Mouse (Mus musculus): ENCODE results near the gene 1700057G04Rik. TPM values are rescaled to one million over a fixed set of nuclear protein-coding genes. Genes with fewer than 3 reads are reported as not detected.

1700057G04Rik gene
- polyA plus RNA-seq, 1 experiment from 2014 or later, result not detected

DNA sequence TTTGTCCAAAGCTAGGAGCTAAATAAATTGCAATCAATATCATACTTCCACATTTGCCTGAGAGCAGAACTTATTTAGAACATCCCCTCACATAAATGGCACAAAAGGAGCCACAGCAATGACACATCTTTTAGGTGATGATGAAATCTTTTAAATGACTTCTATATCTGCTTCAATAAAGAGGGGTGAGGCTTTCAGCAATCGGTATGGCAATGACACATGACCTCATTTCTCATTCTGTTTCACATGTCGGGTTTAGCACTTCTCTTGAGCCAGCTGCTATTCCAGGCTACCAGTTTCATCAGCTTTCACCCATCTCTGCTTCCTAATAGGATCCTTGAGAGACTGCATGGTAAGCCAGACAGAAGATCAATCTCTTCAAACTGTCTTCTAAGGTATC, 54.3 kb downstream of the 1700057G04Rik start:
- H3K4me1 ChIP-seq (ENCODE audit: control insufficient read depth, insufficient read depth, low read length), result no peaks in the 10 kb centered on the region
- H3K27me3 ChIP-seq (ENCODE audit: control insufficient read depth, insufficient read depth, low read length), result no peaks in the 10 kb centered on the region
- no peaks in the 10 kb centered on the region for H3K9me3 ChIP-seq (ENCODE audit: control insufficient read depth, low read length)
- no peak overlapping the region for H3K4me2 ChIP-seq (ENCODE audit: low read length)
- no peak overlapping the region for H3K9ac ChIP-seq (replicated peaks; ENCODE audit: low read length)
- 92% methylated on average over 2 of the region's 2 CpGs for WGBS
- DNase-seq (no peak), ATAC-seq (ENCODE audit: low FRiP score, low TSS enrichment) (no peak)
- H3K27ac ChIP-seq (replicated peaks; ENCODE audit: low read depth, low read length), result no peak overlapping the region
- H3K36me3 ChIP-seq (ENCODE audit: control insufficient read depth, insufficient read depth, low read length), result no peaks in the 10 kb centered on the region
- H3K4me3 ChIP-seq (replicated peaks; ENCODE audit: low read depth, low read length), result no peak overlapping the region

DNA sequence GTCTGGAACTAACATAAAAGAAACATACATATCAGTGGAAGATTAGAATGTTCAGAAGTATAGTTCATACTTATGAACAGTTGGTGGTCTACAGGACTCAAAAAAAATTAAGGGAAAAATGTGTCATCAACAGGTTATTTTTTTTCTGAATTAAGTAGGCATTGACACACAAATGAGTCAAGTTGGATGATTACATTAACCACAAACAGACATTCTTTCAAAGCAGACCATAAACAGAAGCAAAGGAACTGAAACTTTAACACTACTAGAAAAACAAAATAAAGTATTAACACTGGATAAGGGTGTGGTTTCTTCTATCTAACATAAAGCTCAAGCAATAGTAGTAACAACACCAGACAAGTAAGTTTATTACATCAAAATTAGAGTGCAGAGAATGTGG, 59.7 kb downstream of the 1700057G04Rik start:
- H3K27ac ChIP-seq (replicated peaks; ENCODE audit: low read depth, low read length), result no peak overlapping the region
- H3K27me3 ChIP-seq (ENCODE audit: control insufficient read depth, insufficient read depth, low read length), result no peaks in the 10 kb centered on the region
- H3K36me3 ChIP-seq (ENCODE audit: control insufficient read depth, insufficient read depth, low read length), result no peaks in the 10 kb centered on the region
- H3K4me1 ChIP-seq (ENCODE audit: control insufficient read depth, insufficient read depth, low read length), result no peaks in the 10 kb centered on the region
- ATAC-seq (ENCODE audit: low FRiP score, low TSS enrichment), result no peak
- no peak overlapping the region for H3K4me3 ChIP-seq (replicated peaks; ENCODE audit: low read depth, low read length)
- no peak for DNase-seq
- no peak overlapping the region for H3K4me2 ChIP-seq (ENCODE audit: low read length)
- no peaks in the 10 kb centered on the region for H3K9me3 ChIP-seq (ENCODE audit: control insufficient read depth, low read length)
- H3K9ac ChIP-seq (replicated peaks; ENCODE audit: low read length), result no peak overlapping the region

DNA sequence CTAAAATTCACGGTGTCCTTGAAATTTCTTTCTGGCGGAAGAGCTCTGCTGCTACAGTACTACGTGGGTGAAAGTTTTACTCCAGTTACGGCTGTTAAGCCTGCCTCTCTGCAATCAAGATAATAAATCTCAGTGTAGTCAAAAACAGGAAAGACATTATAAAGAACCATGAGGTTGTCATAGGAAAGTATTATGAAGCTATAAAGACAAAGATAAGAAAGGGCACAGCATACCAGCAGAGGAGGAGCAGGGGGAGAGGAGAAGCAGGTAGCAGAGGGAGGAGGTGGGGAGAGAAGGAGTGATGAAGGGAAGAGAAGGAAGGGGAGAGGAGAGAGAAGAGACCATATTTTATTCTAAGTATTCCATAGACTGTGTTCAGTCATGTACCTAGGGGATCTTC, 64.7 kb downstream of the 1700057G04Rik start:
- H3K27me3 ChIP-seq (ENCODE audit: control insufficient read depth, insufficient read depth, low read length), result no peaks in the 10 kb centered on the region
- no peak overlapping the region for H3K27ac ChIP-seq (replicated peaks; ENCODE audit: low read depth, low read length)
- H3K4me2 ChIP-seq (ENCODE audit: low read length), result no peak overlapping the region
- ATAC-seq (ENCODE audit: low FRiP score, low TSS enrichment) (no peak), DNase-seq (no peak)
- H3K4me3 ChIP-seq (replicated peaks; ENCODE audit: low read depth, low read length), result no peak overlapping the region
- H3K36me3 ChIP-seq (ENCODE audit: control insufficient read depth, insufficient read depth, low read length), result no peaks in the 10 kb centered on the region
- H3K4me1 ChIP-seq (ENCODE audit: control insufficient read depth, insufficient read depth, low read length), result no peaks in the 10 kb centered on the region
- no peaks in the 10 kb centered on the region for H3K9me3 ChIP-seq (ENCODE audit: control insufficient read depth, low read length)
- 85% methylated on average over 4 of the region's 4 CpGs for WGBS
- no peak overlapping the region for H3K9ac ChIP-seq (replicated peaks; ENCODE audit: low read length)

DNA sequence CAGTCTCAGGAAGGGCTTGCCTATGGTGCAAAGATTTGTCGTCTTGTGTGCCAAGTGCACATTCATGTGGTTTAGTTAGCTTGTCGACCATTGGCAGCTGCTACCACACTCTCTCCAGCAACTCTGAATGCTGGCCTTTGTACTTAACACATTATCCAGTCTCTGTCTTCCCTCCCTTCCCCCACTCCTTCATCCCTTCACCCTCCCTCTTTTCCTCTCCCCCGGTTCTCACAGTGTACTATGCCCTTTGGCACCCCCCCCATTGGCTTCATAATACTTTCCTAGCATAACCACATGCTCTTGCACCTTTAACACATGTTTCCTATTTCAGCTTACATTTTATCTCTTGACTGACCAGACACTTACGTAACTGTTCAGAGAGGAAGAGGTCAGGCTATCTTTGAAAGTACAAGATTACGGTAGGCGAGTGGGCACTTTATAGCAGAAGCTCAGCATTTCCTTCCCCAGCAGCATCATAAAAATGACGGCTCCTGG, 65.6 kb downstream of the 1700057G04Rik start:
- H3K4me3 ChIP-seq (replicated peaks; ENCODE audit: low read depth, low read length), result no peak overlapping the region
- no peak overlapping the region for H3K27ac ChIP-seq (replicated peaks; ENCODE audit: low read depth, low read length)
- DNase-seq, result peak; percentile 4
- no peak overlapping the region for H3K4me2 ChIP-seq (ENCODE audit: low read length)
- WGBS, result 74% methylated on average over 7 of the region's 7 CpGs
- no peak overlapping the region for H3K9ac ChIP-seq (replicated peaks; ENCODE audit: low read length)
- no peaks in the 10 kb centered on the region for H3K9me3 ChIP-seq (ENCODE audit: control insufficient read depth, low read length)
- H3K36me3 ChIP-seq (ENCODE audit: control insufficient read depth, insufficient read depth, low read length), result no peaks in the 10 kb centered on the region
- no peaks in the 10 kb centered on the region for H3K27me3 ChIP-seq (ENCODE audit: control insufficient read depth, insufficient read depth, low read length)
- H3K4me1 ChIP-seq (ENCODE audit: control insufficient read depth, insufficient read depth, low read length), result no peaks in the 10 kb centered on the region
- ATAC-seq (ENCODE audit: low FRiP score, low TSS enrichment), result peak; percentile 32; the same call in 1 of the 2 replicates

DNA sequence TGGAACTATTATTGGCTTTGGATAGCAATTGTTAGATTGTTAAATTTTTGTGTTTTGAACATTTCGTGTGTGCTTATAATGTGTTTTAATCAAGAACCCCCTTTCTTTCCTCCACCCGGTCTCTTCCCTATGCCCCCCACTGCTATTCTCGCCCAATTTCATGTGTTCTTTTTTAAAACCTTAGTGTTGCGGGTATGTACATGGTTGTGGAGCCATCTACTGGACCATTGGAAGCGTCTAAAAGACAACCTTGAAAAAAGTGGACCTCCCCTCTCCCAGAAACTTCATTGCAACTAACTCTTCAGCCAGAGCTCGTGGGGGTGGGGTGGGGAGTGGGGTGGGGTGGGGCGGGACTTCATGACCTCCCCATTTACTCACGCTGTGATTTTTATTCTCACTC, 66.2 kb downstream of the 1700057G04Rik start:
- Histone ChIP-seq H3K27me3 (ENCODE audit: control insufficient read depth, insufficient read depth, low read length) (no peaks in the 10 kb centered on the region), H3K27ac (replicated peaks; ENCODE audit: low read depth, low read length) (no peak overlapping the region), H3K9me3 (ENCODE audit: control insufficient read depth, low read length) (no peaks in the 10 kb centered on the region), H3K36me3 (ENCODE audit: control insufficient read depth, insufficient read depth, low read length) (no peaks in the 10 kb centered on the region), H3K4me2 (ENCODE audit: low read length) (no peak overlapping the region), H3K9ac (replicated peaks; ENCODE audit: low read length) (no peak overlapping the region), H3K4me3 (replicated peaks; ENCODE audit: low read depth, low read length) (no peak overlapping the region), H3K4me1 (ENCODE audit: control insufficient read depth, insufficient read depth, low read length) (no peaks in the 10 kb centered on the region)
- ATAC-seq (ENCODE audit: low FRiP score, low TSS enrichment), result no peak
- 67% methylated on average over 8 of the region's 8 CpGs for WGBS
- DNase-seq, result no peak

DNA sequence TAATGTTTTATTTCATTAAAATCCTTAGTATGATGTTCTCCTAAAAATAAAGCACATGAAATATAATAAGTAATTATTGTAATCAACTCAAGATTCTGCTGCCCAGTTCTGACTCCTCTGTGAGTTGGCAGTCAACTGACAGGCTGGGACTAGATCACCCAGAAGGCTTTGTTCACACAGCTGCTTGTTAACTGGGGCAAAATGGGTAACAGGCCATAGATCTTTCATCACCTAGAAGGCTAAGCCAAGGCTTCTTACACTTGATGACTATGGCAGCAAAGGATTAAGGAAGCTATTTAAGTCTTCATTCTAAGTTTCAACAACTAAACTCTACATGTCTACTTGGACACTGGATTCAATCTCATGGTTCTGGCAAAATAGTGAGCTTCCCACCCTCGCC, 68.8 kb downstream of the 1700057G04Rik start:
- H3K4me1 ChIP-seq (ENCODE audit: control insufficient read depth, insufficient read depth, low read length), result no peaks in the 10 kb centered on the region
- H3K9ac ChIP-seq (replicated peaks; ENCODE audit: low read length), result no peak overlapping the region
- H3K4me2 ChIP-seq (ENCODE audit: low read length), result no peak overlapping the region
- ATAC-seq (ENCODE audit: low FRiP score, low TSS enrichment) (no peak), DNase-seq (no peak)
- no peaks in the 10 kb centered on the region for H3K9me3 ChIP-seq (ENCODE audit: control insufficient read depth, low read length)
- no peak overlapping the region for H3K4me3 ChIP-seq (replicated peaks; ENCODE audit: low read depth, low read length)
- H3K27ac ChIP-seq (replicated peaks; ENCODE audit: low read depth, low read length), result no peak overlapping the region
- 72% methylated on average over 1 of the region's 1 CpGs for WGBS
- H3K36me3 ChIP-seq (ENCODE audit: control insufficient read depth, insufficient read depth, low read length), result no peaks in the 10 kb centered on the region
- H3K27me3 ChIP-seq (ENCODE audit: control insufficient read depth, insufficient read depth, low read length), result no peaks in the 10 kb centered on the region

DNA sequence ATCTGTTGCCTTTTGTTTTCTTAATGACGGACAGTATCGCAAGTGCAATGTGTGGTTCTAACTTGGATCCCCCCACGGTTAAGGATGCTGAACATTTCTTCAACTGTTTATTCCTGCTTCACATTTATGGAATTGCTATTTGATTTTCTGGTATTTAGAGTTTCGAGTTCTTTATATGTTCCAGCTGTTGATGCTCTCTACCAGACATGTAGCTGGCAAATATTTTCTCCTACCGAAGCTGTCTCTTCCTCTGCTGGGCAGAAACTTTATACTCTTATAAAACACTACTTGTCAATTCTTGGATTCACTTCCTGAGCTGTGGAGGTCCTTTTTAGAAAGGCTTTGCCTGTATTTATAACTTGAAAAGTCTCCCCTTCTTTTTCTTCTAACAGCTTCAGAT, 70.1 kb downstream of the 1700057G04Rik start:
- H3K4me2 ChIP-seq (ENCODE audit: low read length), result no peak overlapping the region
- no peak overlapping the region for H3K27ac ChIP-seq (replicated peaks; ENCODE audit: low read depth, low read length)
- DNase-seq, result no peak
- no peaks in the 10 kb centered on the region for H3K9me3 ChIP-seq (ENCODE audit: control insufficient read depth, low read length)
- H3K4me3 ChIP-seq (replicated peaks; ENCODE audit: low read depth, low read length), result no peak overlapping the region
- no peaks in the 10 kb centered on the region for H3K36me3 ChIP-seq (ENCODE audit: control insufficient read depth, insufficient read depth, low read length)
- ATAC-seq (ENCODE audit: low FRiP score, low TSS enrichment), result no peak
- 91% methylated on average over 5 of the region's 5 CpGs for WGBS
- H3K27me3 ChIP-seq (ENCODE audit: control insufficient read depth, insufficient read depth, low read length), result no peaks in the 10 kb centered on the region
- H3K9ac ChIP-seq (replicated peaks; ENCODE audit: low read length), result no peak overlapping the region
- H3K4me1 ChIP-seq (ENCODE audit: control insufficient read depth, insufficient read depth, low read length), result no peaks in the 10 kb centered on the region

DNA sequence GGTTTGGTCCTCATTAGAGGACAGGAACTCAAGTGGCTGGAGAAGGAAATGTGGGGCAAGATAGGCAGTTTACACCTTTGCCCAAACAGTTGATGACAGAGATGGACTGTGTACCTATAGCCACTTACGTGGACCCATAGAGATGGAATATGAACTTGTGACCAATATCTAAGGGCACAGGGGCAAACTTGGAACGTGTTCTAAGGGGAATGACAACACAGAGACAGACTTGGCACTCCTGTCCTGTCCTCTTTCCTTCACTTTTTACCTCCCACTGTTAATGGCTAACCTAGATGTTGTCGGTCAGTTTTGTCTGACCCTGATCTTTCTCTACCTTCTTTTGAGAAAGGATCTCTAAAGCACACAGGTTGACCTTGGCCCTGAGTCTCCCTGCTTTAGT, 74.2 kb downstream of the 1700057G04Rik start:
- ATAC-seq (ENCODE audit: low FRiP score, low TSS enrichment) (no peak), DNase-seq (no peak)
- Histone ChIP-seq H3K27me3 (ENCODE audit: control insufficient read depth, insufficient read depth, low read length) (no peaks in the 10 kb centered on the region), H3K4me1 (ENCODE audit: control insufficient read depth, insufficient read depth, low read length) (no peaks in the 10 kb centered on the region), H3K27ac (replicated peaks; ENCODE audit: low read depth, low read length) (no peak overlapping the region), H3K36me3 (ENCODE audit: control insufficient read depth, insufficient read depth, low read length) (no peaks in the 10 kb centered on the region), H3K4me3 (replicated peaks; ENCODE audit: low read depth, low read length) (no peak overlapping the region), H3K4me2 (ENCODE audit: low read length) (no peak overlapping the region), H3K9ac (replicated peaks; ENCODE audit: low read length) (no peak overlapping the region), H3K9me3 (ENCODE audit: control insufficient read depth, low read length) (no peaks in the 10 kb centered on the region)
- 85% methylated on average over 3 of the region's 3 CpGs for WGBS

DNA sequence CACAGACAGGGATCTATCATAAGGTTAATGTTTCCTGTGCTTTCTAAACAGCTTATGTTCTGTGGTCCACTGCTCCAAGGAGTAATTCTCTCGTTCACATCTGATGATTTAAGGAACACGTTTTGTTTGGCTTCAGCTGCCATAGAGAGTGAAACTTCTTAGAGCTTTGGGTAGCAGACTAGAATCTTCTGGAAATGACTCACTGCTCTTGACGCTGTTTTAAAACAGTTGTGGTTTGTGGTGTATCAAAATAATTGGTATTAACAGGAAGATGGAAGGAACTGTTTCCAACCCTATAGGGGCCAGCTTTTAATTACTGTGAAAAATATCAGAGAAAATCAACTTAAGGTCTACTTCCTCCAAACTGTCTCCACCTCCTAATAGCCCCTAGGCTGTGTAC, 75.2 kb downstream of the 1700057G04Rik start:
- DNase-seq (no peak), ATAC-seq (ENCODE audit: low FRiP score, low TSS enrichment) (no peak)
- Histone ChIP-seq H3K9ac (replicated peaks; ENCODE audit: low read length) (no peak overlapping the region), H3K4me3 (replicated peaks; ENCODE audit: low read depth, low read length) (no peak overlapping the region), H3K27ac (replicated peaks; ENCODE audit: low read depth, low read length) (no peak overlapping the region), H3K9me3 (ENCODE audit: control insufficient read depth, low read length) (no peaks in the 10 kb centered on the region), H3K4me1 (ENCODE audit: control insufficient read depth, insufficient read depth, low read length) (no peaks in the 10 kb centered on the region), H3K4me2 (ENCODE audit: low read length) (no peak overlapping the region), H3K36me3 (ENCODE audit: control insufficient read depth, insufficient read depth, low read length) (no peaks in the 10 kb centered on the region), H3K27me3 (ENCODE audit: control insufficient read depth, insufficient read depth, low read length) (no peaks in the 10 kb centered on the region)
- 78% methylated on average over 3 of the region's 3 CpGs for WGBS

Data from midbrain, embryonic 14.5 days (tissue).